Mouse (Mus musculus) heart, embryonic 15.5 days (tissue): ENCODE measurements around the gene Stac3. TPM values are rescaled to one million over a fixed set of nuclear protein-coding genes. Genes with fewer than 3 reads are reported as not detected.

Experiments used
- ATAC-seq: fragments of 200-750 bp; cut with Nextera tagmentation; replicated peaks from 2 replicates; pipeline ENCODE4 v1.8.0; 2017; ENCODE audit warnings: low read depth, moderate TSS enrichment; ENCODE audit not compliant: insufficient number of reproducible peaks, insufficient read depth, low FRiP score
- H3K27ac ChIP-seq: fragments of 300-500 bp; sonication (generic); 2 replicates; pipeline ENCODE4 v1.5.1; 2015; ENCODE audit warnings: mild to moderate bottlenecking, inconsistent platforms
- H3K27me3 ChIP-seq: fragments of 300-500 bp; sonication (generic); 2 replicates; pipeline ENCODE4 v1.6.1; 2015; ENCODE audit warnings: inconsistent platforms
- H3K36me3 ChIP-seq: fragments of 300-500 bp; sonication (generic); 2 replicates; pipeline ENCODE4 v1.6.1; 2015; ENCODE audit warnings: mild to moderate bottlenecking, inconsistent platforms
- H3K4me1 ChIP-seq: fragments of 300-500 bp; sonication (generic); replicated peaks from 2 replicates; pipeline ENCODE4 v1.6.1; 2015; ENCODE audit warnings: inconsistent platforms
- H3K4me2 ChIP-seq: fragments of 300-500 bp; sonication (generic); 2 replicates; pipeline ENCODE4 v1.6.1; 2015; ENCODE audit warnings: inconsistent platforms, mild to moderate bottlenecking, moderate library complexity
- H3K4me3 ChIP-seq: fragments of 300-500 bp; sonication (generic); 2 replicates; pipeline ENCODE4 v1.5.1; 2015; ENCODE audit warnings: mild to moderate bottlenecking, inconsistent platforms
- H3K9ac ChIP-seq: fragments of 300-500 bp; sonication (generic); 2 replicates; pipeline ENCODE4 v1.6.1; 2015; ENCODE audit warnings: mild to moderate bottlenecking, inconsistent platforms
- H3K9me3 ChIP-seq: fragments of 300-500 bp; sonication (generic); replicated peaks from 2 replicates; pipeline ENCODE4 v1.6.1; 2016; ENCODE audit warnings: inconsistent platforms
- WGBS: fragments of 180-500 bp; shearing (Covaris S2); methylation state at CpG from one replicate; pipeline ENCODE4 v1.1.7; 2015; ENCODE audit warnings: mixed read lengths; 5-methylcytosine and 5-hydroxymethylcytosine counted together
- polyA plus RNA-seq: library from polyadenylated mRNA; unstranded; fragments of >200 nt; fragmentation: Nextera tagmentation; extraction: Ambion mirVana; gene quantifications from 2 replicates; pipeline ENCODE4 v1.2.1, GENCODE M21; 2015

Gene Stac3
- polyA plus RNA-seq, 1 experiment from 2014 or later = 0.62 TPM

DNA sequence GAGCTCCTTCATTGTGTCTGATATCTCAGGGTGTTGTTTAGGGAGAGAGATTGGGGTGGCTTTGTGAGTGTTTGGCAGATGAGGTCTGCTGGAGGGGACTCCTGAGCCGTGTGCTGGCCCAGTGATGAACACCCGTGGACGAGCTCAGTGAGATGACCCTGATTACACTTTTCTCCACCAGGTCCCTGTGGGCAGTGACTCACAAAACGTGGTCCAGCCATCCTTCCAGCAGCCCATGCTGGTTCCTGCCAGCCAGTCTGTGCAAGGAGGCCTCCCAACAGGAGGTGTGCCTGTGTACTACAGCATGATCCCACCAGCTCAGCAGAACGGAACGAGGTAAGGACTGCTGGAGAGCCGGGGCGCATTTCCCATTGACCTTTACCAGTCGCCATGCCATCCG lies 16.3 kb upstream of the Stac3 start:
- H3K4me1 ChIP-seq = no peaks in the 10 kb centered on the region
- H3K27me3 ChIP-seq = no peaks in the 10 kb centered on the region
- H3K27ac ChIP-seq = no peak overlapping the region
- ATAC-seq = no peak; the same call in 1 of the 2 replicates
- peaks cover 40% of the 10 kb centered on the region for H3K36me3 ChIP-seq
- H3K9ac ChIP-seq = no peak overlapping the region
- H3K4me2 ChIP-seq = no peak overlapping the region
- no peak overlapping the region for H3K4me3 ChIP-seq
- WGBS = 78% methylated on average over 10 of the region's 10 CpGs
- H3K9me3 ChIP-seq = no peaks in the 10 kb centered on the region

DNA sequence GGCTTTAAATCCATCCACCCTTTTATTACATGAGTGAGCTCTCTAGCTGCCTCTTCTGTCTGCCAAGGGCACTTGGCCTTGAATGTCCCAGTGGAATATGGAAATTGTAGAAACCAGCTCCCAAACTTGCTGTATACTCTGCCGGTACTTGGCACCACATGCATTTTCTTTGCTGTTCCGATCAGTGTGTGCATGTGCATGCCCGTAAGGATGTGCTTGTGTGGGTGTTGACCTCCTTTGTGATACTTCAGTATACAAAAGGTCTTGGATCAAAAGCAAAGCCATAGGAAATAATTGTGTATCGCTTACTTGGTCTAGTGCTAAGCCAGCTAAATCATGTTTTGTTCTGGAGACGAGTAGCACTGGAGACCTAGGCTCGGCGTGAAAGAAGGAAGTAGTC lies 12.6 kb upstream of the Stac3 start:
- Histone ChIP-seq H3K36me3 (peaks cover 68% of the 10 kb centered on the region), H3K4me1 (no peaks in the 10 kb centered on the region), H3K27ac (no peak overlapping the region), H3K9ac (no peak overlapping the region), H3K9me3 (no peaks in the 10 kb centered on the region), H3K4me3 (no peak overlapping the region), H3K4me2 (no peak overlapping the region), H3K27me3 (no peaks in the 10 kb centered on the region)
- 88% methylated on average over 7 of the region's 7 CpGs for WGBS
- ATAC-seq = no peak

- no peak overlapping the region for H3K4me2 ChIP-seq
Measured at GRCm38 (mm10) chr10:127490160-127491127, 11.0 kb upstream of the Stac3 start.

GRCm38 (mm10) chr10:127491128-127491512 lies 10.4 kb upstream of the Stac3 start:
- ATAC-seq = no peak
- no peak overlapping the region for H3K4me3 ChIP-seq
- H3K36me3 ChIP-seq = peaks cover 69% of the 10 kb centered on the region
- no peak overlapping the region for H3K27ac ChIP-seq
- no peaks in the 10 kb centered on the region for H3K4me1 ChIP-seq
- WGBS = 87% methylated on average over 8 of the region's 8 CpGs
- H3K27me3 ChIP-seq = no peaks in the 10 kb centered on the region
- no peaks in the 10 kb centered on the region for H3K9me3 ChIP-seq
- no peak overlapping the region for H3K4me2 ChIP-seq
- H3K9ac ChIP-seq = no peak overlapping the region

More at GRCm38 (mm10) chr10:127490160-127491127, 11.0 kb upstream of the Stac3 start:
- Histone ChIP-seq H3K36me3 (peaks cover 67% of the 10 kb centered on the region), H3K4me3 (no peak overlapping the region), H3K27ac (no peak overlapping the region), H3K27me3 (no peaks in the 10 kb centered on the region), H3K4me1 (no peaks in the 10 kb centered on the region), H3K9me3 (no peaks in the 10 kb centered on the region), H3K9ac (no peak overlapping the region)
- WGBS = 86% methylated on average over 18 of the region's 18 CpGs
- ATAC-seq = no peak

GRCm38 (mm10) chr10:127492118-127492517 lies 9.4 kb upstream of the Stac3 start:
- peaks cover 71% of the 10 kb centered on the region for H3K36me3 ChIP-seq

GRCm38 (mm10) chr10:127496156-127496555 lies 5.3 kb upstream of the Stac3 start:
- peaks cover 77% of the 10 kb centered on the region for H3K36me3 ChIP-seq
- H3K4me1 ChIP-seq = no peaks in the 10 kb centered on the region

More at GRCm38 (mm10) chr10:127492118-127492517, 9.4 kb upstream of the Stac3 start:
- H3K9ac ChIP-seq = no peak overlapping the region
- H3K4me2 ChIP-seq = no peak overlapping the region
- 64% methylated on average over 3 of the region's 3 CpGs for WGBS
- no peaks in the 10 kb centered on the region for H3K4me1 ChIP-seq
- no peaks in the 10 kb centered on the region for H3K27me3 ChIP-seq
- H3K27ac ChIP-seq = no peak overlapping the region
- no peaks in the 10 kb centered on the region for H3K9me3 ChIP-seq
- ATAC-seq = no peak
- H3K4me3 ChIP-seq = no peak overlapping the region

GRCm38 (mm10) chr10:127499516-127499915 lies 2.0 kb upstream of the Stac3 start:
- no peak overlapping the region for H3K4me3 ChIP-seq
- no peaks in the 10 kb centered on the region for H3K9me3 ChIP-seq
- H3K4me2 ChIP-seq = no peak overlapping the region
- H3K27me3 ChIP-seq = no peaks in the 10 kb centered on the region
- no peak overlapping the region for H3K27ac ChIP-seq
- 86% methylated on average over 5 of the region's 5 CpGs for WGBS
- ATAC-seq = no peak
- no peak overlapping the region for H3K9ac ChIP-seq
- peaks cover 50% of the 10 kb centered on the region for H3K36me3 ChIP-seq
- no peaks in the 10 kb centered on the region for H3K4me1 ChIP-seq

More at GRCm38 (mm10) chr10:127496156-127496555, 5.3 kb upstream of the Stac3 start:
- Histone ChIP-seq H3K4me3 (no peak overlapping the region), H3K27ac (no peak overlapping the region), H3K9me3 (no peaks in the 10 kb centered on the region), H3K27me3 (no peaks in the 10 kb centered on the region), H3K9ac (no peak overlapping the region), H3K4me2 (no peak overlapping the region)
- ATAC-seq = no peak
- WGBS = 94% methylated on average over 3 of the region's 3 CpGs

GRCm38 (mm10) chr10:127500042-127500441 lies 1.4 kb upstream of the Stac3 start:
- H3K36me3 ChIP-seq = peaks cover 45% of the 10 kb centered on the region
- no peak for ATAC-seq
- WGBS = 84% methylated on average over 4 of the region's 4 CpGs

GRCm38 (mm10) chr10:127508239-127508638 lies 6.8 kb downstream of the Stac3 start:
- Histone ChIP-seq H3K9me3 (no peaks in the 10 kb centered on the region), H3K36me3 (peaks cover 6% of the 10 kb centered on the region; the same call in 1 of the 2 replicates), H3K27me3 (peaks cover 62% of the 10 kb centered on the region), H3K27ac (no peak overlapping the region), H3K4me3 (0 out of 2 replicates have a peak overlapping the region, but pooled peaks have one; percentile 49), H3K4me2 (peak overlapping the region; percentile 86), H3K4me1 (peaks cover 44% of the 10 kb centered on the region), H3K9ac (no peak overlapping the region)
- ATAC-seq = no peak
- 5% methylated on average over 15 of the region's 15 CpGs for WGBS

More at GRCm38 (mm10) chr10:127500042-127500441, 1.4 kb upstream of the Stac3 start:
- H3K9ac ChIP-seq = no peak overlapping the region
- no peak overlapping the region for H3K4me3 ChIP-seq
- no peaks in the 10 kb centered on the region for H3K4me1 ChIP-seq
- H3K9me3 ChIP-seq = no peaks in the 10 kb centered on the region
- H3K27me3 ChIP-seq = no peaks in the 10 kb centered on the region
- no peak overlapping the region for H3K27ac ChIP-seq
- H3K4me2 ChIP-seq = no peak overlapping the region

- peak; percentile 37; the same call in 1 of the 2 replicates for ATAC-seq
- Histone ChIP-seq H3K36me3 (0 out of 2 replicates have a peak, but pooled peaks cover 6% of the 10 kb centered on the region), H3K9ac (peak overlapping the region; percentile 14; the same call in 1 of the 2 replicates), H3K9me3 (no peaks in the 10 kb centered on the region), H3K4me3 (peak overlapping the region; percentile 49), H3K4me1 (peaks cover 54% of the 10 kb centered on the region), H3K4me2 (peak overlapping the region; percentile 86), H3K27me3 (peaks cover 72% of the 10 kb centered on the region), H3K27ac (no peak overlapping the region)
- under 1% methylated on average over 35 of the region's 35 CpGs for WGBS
Measured at GRCm38 (mm10) chr10:127509051-127509836, 7.8 kb downstream of the Stac3 start.
